Mouse (Mus musculus) cerebellum, adult 2 months (tissue): ENCODE data around the gene Cited2.

Experiments used
- CTCF ChIP-seq: fragments of 200-500 bp; IDR thresholded peaks from 2 replicates; pipeline ENCODE4 v1.5.1; 2011; ENCODE audit warnings: low read depth, mild to moderate bottlenecking, control low read depth, low read length, moderate library complexity, borderline replicate concordance; ENCODE audit not compliant: insufficient read depth
- POLR2A ChIP-seq: fragments of 200-500 bp; IDR thresholded peaks from 2 replicates; pipeline ENCODE4 v1.6.1; 2011; ENCODE audit warnings: low read length, control low read depth, borderline replicate concordance; ENCODE audit not compliant: insufficient read depth

- TF ChIP-seq CTCF = no peak
- TF ChIP-seq POLR2A = no peak
Measured at GRCm38 (mm10) chr10:17681386-17681785, 41.6 kb upstream of the Cited2 start.
